Mouse (Mus musculus): ENCODE measurements around the gene Gpbp1l1.

Gene Gpbp1l1

DNA sequence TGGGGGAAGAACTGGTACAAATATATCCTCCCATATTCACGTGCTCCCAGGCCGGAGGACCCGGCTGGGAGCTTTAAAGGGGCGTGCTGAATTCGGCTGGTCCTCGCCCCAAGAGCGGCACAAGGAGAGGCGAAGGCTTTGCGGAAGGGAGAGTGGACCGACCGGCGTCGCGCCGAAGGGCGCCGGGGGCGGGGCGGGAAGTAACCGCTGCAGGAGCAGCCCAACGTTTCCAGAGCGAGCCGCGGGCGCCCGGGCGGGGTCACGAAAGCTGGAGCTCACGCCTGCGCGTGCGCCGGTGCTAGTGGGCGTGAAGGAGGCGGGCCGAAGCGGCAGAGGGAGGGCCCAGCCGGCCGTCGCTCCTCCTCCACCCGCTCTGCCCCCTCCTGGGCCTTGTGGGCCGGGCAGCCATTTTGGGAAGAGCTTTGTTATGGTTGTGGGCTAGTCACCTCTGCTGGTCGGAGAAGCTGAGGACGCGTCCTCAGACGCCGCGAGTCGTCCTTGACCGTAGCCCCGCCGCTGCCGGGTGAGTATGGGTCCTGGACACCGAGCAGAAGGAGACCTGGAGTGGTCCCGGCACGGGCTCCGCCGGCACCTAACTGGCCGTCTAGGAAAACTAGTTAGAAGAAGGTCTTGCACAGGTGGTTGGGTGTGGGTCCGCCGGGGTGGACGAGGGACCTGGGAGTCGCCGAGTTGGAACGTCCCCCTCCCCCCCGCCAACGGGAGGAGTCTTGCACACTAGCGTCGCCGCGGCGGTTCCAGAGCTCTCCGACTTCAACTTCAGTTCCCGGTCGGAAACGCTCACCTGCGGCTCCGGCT, at the start of gene Gpbp1l1:
Gene Gpbp1l1, plus strand, starts transcription at position 353 of the 816 bp plus-strand sequence.
- DNase-seq (ENCODE audit: low spot score): peak; percentile 90

DNA sequence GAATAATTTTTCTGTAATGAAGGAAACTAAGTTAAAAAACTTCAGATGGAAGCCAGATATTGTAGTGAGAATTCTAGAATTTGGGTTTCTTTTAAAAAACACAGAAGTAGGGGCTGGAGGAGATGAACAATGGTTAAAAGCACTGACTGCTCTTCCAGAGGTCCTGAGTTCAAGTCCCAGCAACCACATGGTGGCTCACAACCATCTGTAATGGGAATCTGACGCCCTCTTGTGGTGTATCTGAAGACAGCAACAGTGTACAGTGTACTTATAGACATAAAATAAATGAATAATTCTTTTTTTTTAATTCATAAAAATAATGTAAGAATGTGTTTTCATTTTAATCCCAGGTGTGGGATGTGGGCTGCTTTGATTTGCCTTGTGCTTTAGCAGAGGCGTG, 26.3 kb upstream of the Gpbp1l1 start:
- no peak for DNase-seq (ENCODE audit: low spot score)

DNA sequence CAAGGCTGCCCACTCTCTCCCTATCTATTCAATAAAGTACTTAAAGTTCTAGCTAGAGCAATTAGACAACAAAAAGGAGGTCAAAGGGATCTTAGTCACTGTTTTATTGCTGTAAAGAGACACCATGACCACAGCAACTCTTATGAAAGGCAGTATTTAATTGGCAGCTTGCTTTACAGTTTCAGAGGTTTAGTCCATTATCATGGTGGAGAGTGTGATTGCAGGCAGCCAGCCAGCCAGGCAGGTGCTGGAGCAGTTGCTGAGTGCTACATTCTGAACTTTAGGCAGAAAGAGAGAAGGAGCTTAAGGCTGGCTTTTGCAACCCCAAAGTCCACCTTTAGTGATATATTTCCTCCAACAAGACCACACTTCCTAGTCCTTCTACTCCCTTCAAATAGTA, 21.1 kb upstream of the Gpbp1l1 start:
- no peak for DNase-seq (ENCODE audit: low spot score)

DNA sequence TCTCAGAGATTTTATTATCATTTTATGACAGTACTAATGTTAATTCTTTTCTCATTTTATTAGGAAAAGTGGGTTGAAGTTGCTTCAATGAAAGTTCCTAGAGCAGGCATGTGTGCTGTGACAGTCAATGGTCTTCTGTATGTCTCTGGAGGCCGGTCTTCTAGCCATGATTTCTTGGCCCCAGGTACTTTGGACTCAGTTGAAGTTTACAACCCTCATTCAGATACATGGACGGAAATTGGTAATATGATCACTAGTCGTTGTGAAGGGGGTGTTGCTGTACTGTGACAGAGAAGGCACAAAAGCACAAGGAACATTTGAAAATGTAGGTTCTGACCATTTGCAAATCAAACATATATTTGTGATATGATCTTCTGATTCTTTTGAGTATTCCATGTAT, 19.7 kb upstream of the Gpbp1l1 start:
- DNase-seq (ENCODE audit: low spot score): no peak

DNA sequence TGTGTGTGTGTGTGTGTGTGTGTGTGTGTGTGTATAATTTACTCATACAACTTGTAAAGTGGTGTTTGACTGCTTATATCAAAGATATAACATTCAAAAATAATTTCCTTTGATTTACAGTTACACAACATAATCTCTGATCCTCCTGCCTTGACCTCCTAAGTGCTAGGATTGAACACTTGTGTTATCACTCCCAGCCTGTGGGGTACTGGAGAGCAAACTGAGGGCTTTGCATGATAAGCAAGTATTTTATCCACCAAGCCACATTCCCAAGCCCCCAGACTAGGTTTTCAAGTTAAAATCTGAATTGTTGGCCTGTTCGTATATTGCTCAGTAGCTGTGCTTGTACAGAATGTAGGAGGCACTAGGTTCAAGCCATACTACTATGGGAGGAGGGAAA, 7.0 kb upstream of the Gpbp1l1 start:
- DNase-seq (ENCODE audit: low spot score): no peak

DNA sequence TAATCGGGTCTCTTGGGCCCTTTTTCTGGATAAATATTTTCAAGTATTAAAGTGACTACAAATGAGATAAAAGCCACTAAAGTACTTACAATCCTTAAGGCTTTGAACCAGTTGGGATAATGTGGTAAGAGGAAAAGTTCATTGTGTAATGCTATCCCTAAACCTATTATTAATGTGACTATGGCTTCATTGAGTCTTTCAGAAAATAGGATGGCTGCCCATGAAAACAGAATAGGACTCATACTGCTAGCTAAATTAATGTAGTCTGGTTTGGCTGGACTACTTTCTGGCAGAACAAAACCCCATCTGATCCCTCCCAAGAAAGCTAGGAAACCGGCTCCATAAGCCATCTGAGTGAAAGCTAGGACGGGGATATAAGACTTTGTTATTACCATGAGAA, 4.4 kb upstream of the Gpbp1l1 start:
- no peak for DNase-seq (ENCODE audit: low spot score)

DNA sequence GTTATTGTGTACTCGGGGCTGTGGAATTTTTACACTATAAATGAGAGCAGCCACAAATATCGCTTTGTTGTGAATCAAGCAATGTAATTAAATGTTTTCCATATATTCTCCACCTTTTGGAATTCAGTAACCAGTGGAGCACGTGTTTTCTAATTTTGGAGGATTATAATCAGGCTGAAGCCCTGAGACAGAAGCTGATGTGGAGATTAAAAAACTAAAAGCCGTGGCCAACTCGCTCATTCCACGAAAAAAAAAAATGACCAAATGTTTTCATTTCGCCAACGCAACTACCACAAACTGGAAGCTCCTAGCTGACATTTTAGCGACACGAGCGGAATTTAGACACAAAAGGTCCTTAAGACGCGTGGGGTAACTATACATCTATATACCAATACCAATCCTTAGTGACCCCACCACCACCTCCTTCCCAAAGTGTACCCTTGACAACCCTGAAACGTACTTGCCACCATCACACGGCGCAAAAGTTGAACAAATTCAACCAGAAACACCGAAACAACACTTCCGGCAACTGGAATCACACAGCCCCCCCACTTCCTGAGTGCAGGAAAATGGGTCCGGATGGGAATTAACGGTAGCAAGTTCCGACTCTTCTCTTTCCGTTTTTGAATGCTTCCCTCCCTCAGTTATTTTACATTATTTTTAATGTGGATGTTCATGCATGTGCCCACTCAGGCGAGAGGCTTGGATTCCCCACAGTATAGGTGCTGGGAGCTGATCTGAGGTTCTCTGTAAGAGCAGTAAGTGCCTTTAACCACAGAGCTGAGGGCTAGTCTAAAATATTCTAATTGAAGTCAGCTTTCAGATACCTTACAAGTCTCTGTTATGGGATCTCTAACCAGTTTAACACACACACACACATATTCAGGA, 1.8 kb upstream of the Gpbp1l1 start, which contains the start of gene Tmem69:
Gene Tmem69, minus strand, starts transcription at position 524 of the 888 bp plus-strand sequence.
- peak; percentile 74 for DNase-seq (ENCODE audit: low spot score)

DNA sequence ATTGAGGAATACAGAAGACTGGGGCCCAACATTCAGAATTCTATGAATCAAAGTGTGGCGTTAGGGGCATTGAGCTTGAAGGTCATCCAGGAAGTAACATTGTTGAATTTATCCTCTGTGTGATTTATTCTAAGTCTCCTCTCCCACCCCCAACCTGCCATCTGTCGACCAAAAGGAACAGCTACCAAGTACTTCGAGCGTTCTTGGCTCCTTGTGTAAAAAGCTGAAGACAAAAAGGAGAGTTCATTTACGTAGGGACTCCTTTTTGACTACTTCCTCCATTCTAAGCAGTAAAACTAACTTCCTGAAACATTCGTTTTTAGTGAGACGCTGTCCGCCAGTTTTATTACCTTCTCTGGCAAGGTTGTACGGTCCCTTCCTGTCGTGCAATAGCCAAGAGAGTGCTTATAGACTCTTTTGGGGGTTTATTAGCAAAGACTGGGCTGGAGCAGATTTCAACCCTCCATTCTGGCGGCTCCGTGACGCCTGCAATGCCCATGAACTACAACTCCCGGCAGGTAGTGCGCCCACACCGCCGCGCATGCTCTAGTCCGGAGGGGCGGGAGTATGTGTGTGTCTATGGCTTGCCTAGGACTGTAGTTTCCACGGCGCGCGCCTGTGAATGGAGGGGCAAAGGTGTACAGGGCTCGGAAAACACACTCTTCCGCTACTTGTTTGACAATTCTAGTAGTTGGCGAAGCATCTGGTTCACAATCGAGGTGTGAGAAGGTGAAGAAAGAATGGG, 725 bp upstream of the Gpbp1l1 start:
- peak; percentile 86 for DNase-seq (ENCODE audit: low spot score)

DNA sequence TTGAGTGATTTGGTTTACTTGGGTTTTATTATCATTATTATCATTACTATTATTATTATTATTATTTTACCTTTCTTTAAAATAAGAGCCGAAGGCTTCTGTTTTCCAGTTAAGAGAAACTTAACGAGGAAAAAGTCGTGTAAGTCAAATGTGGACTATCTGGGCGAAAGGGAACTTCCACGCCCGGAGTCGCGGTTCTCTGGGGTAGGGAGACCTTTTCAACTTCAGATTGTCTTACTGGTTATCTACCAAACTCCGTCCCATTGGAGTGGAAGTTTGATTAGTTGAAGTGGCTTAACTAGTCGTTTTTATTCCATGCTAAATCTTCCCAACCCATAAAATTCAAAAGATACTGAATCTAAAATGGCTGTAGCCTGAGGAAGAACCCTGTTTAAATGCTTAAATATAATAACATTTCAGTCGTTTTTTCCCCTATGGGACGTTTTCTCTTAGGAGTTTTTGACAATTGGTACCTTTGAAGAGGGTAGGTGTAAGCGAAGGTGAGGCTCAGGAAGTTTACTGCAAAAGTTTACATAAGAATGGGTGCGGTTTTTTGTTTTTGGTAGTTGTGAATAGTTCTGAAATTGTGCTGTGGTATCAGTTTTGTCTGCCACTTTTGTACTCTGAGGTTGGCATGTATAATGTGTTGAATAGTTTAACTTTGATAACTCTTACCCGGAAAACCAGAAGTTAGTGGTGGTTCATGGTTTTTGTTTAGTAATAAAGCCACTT, 859 bp downstream of the Gpbp1l1 start:
- DNase-seq (ENCODE audit: low spot score): peak; percentile 7

DNA sequence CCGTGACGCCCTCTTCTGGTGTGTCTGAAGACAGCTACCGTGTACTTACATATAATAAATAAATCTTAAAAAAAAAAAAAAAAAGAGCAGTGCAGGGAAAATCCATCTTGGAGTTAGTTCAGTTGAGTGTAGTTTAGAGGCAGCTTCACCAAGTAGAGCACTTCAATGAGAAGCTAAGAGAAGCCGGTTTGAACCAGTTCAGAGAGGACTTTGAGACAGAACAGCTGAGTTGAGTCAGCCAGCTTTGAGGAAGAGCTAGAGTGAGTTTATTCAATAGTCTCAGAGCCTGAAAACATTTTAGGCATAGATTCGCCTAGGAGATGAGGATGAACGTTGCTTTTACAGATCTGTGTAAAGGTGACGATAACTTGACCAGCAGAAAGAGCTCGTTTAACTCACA, 38.3 kb downstream of the Gpbp1l1 start:
- DNase-seq (ENCODE audit: low spot score): no peak

DNA sequence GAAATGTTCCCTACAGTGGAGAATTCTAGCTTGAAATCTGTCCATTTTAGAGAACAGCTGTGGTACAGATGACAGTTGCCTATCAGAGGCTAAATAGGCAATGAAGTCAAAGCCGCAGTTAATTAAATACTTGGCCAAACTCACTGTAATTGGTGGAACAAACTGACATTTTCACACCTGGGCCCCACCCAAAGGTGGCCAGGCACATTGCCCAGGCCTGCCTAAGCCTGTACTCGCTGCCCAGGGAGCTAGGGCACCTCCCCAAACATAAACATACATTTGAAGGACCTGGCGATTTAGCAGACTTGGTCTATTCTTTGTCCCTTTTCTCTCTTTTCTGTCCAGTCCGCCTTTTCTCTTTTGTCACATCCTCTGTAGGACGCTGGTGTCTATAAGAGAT, 38.9 kb downstream of the Gpbp1l1 start, which contains the start of gene Ccdc17:
Gene Ccdc17, plus strand, starts transcription at position 276 of the 400 bp plus-strand sequence.
- DNase-seq (ENCODE audit: low spot score): peak; percentile 7

DNA sequence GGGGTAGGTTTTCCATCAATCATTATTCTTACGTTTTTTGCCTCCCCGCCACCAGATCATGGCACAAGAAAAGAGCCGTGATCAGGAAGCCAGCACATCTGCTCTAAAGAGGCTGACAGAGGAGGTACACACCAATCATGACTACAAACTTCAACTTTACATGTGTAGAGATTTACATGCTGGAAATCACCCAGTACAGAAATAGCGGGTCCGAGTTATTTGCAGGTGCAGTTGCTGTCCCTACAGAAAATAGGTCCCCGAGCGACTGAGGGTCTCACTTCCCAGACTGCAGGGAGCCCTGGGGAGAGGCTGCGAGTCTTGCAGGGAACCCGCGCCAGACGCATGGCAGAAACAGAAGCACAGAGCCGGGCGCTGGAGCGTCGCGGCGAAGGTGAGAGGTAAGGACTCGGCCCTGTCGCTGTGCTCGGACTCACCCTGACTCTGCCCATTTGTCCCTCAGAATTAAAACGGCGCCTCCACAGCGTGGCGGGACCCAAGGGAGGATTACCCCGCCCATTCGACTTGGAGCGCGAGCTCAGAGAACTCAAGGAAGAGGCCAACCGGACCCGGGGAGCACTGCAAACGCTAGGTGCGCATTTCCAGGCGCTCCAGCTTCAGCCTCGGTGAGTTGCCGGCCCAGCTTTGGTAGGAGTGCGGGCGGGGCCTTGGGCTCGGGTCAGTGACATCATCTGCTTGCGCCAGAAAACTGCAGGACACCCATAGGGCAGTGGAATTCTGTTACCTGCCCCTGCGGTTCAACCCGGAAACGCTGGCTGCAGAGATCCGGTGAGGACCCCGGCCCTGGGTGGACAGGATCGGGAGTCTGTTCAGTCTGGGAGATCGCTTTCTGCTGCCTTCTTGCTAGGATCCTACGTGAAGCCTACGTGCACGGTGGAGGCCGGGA, 39.8 kb downstream of the Gpbp1l1 start:
- peak; percentile 71 for DNase-seq (ENCODE audit: low spot score)

DNA sequence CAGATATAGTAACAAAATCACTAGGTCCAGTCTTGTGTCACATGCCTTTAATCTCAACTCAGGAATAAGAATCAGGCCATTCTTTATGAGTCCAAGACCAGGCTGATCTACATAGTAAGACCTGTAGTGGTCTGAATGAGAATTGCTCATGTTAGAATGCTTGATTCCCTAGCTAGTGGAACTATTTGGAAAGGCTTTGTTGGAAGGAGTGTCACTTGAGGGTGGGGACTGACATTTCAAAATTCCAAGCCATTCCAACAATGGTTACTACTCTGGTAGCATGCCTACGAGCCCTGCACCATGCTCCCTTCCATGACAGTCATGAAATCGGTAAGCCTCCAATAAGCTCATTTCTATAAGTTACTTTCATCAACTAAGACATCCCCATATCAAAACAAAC, 55.2 kb downstream of the Gpbp1l1 start:
- no peak for DNase-seq (ENCODE audit: low spot score)

DNA sequence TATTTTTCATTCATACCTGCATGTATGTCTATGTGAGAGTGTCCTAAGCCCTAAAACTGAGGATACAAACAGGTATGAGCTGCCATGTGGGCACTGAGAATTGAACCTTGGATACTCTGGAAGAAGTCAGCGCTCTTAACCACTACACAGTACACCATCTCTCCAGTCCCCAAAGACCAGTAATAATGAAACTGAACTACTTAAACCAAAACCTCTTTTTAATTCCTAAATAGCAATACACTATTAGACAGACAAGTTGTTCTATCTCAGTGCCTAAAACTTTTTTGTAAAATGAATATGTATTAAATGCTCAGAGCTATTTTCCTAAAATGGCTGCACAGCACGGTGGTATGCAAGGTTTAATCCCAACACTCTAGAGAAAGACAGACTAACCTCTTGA, 57.8 kb downstream of the Gpbp1l1 start:
- no peak for DNase-seq (ENCODE audit: low spot score)

DNA sequence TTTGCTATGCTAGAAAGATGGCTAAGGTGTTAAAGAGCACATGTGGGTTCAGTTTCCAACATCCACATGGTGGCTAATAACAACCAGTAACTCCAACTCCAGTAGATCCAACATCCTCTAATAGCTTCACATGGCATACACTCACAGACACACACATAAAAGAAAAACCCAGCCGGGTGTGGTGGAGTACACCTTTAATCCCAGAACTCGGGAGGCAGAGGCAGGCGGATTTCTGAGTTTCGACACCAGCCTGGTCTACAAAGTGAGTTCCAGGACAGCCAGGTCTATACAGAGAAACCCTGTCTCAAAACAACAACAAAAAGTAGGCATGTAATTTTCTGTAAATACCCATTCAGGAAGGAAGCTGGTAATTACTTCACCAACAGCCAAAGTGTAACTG, 67.4 kb downstream of the Gpbp1l1 start:
- DNase-seq (ENCODE audit: low spot score): no peak

DNA sequence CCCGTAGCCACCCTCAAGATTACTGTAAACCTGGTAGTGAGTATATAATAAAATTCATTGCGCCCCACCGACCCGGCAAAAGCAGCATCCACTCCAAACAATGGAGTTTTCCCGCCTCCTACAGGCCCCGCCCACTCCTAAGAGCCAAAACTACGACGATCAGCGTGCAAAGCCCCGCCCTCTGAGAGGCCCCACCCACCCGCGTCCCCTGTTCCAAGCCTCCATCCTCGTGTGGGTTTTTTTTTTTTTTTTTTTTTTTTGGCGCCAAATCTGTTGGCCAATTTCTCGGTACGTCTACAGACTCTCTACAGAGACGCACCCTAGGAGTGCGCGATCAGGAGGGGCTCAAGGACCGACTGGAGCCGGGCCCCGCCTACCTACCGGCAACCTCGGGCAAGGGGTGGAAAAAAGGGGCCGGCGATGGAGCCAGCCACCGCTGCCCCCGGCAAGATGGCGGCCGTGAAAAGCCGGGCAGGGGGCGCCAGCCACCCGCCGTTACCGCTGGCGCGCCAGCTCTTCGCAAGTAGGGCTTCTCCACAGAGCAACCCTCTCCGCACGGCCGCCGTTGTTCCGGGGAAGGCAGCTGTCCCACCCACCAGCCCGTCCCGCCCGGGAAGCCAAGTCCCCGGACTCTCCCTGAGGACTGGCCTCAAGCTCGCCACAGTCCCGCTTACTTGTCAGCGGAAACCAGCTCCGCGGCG, 69.3 kb downstream of the Gpbp1l1 start:
- DNase-seq (ENCODE audit: low spot score): peak; percentile 79

DNA sequence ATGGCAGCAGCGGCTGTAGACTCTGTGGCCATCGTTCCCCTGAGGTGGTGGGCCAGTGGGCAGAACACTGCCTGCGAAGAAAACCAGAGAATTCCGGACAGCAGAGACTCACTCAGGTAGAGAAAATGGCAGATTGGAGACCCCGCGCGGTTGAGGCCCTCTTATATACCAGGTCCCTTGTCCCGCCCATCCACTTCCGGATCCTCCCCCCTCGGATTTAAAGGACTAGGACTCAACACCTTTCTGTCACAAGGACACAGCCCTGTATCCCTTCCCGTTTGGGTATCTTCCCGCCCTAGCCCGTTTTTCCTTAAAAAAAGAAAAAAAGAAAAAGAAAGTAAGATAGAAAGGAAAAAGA, 69.9 kb downstream of the Gpbp1l1 start:
- peak; percentile 82 for DNase-seq (ENCODE audit: low spot score)

DNA sequence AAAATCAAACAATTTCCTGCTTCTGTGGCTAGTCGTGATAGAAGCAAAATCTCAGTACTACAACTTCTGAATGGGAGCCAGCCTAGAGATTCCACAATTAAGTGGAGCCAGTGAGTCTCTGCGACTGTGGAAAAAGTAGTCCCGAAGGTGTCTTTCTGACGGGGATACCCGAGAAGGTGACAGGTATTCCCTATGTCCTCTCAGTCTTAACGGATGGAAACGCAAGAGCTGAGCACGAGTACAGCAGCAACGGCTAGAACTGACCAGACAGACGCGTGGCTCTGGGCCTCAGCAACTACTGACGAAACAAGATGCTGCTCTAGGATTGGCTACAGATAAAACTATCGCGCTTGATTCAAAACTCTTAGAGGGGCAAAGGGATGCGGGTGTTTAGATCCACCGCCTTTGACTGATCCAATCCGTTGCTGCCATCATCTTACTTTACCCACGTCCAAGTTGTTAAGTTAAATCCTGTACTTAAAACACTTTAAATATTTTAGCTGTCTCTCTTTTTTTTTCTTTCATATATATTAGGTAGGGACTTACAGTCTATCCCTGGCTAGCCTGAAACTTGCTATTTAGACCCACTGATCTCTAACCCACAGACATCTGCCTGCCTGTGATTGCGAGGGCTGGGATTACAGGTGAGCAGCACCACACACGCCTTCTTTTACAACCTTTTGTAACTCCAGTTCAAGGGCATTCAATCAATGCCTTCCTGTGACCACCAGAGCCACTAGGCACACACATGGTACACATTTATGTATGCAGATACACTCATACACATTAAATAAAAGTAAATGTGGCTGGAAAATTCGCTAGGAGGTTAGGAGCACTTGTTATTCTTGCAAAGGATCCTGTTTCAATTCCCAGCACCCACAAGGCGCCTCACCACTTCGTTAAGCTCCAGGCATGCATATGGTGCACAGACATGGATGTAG, 70.5 kb downstream of the Gpbp1l1 start, which contains the start of gene Nasp:
Gene Nasp, minus strand, starts transcription at position 220 of the 941 bp plus-strand sequence.
- DNase-seq (ENCODE audit: low spot score): peak; percentile 82

DNA sequence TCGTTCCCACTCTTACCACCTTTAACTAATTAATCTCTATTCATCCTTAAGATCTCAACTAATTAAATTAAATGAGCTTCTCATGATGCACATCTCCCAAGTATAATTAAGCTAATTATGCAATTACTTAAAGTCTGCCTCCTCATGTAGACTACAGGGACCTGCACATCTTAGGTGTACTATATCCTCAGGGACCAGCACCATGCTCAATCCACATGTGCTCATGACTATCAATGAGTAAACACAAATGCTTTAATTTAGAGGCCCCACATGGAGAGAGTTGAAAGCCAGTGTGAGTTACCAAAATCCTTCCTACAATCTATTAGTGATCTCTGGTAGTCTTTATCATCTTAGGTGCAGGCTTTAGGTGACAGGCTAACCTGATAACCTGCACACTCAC, 77.7 kb downstream of the Gpbp1l1 start:
- DNase-seq (ENCODE audit: low spot score): no peak

Measured in MN1 (cell line).